ENCODE assay signal across 9 mouse cellular contexts in the genomic region with DNA sequence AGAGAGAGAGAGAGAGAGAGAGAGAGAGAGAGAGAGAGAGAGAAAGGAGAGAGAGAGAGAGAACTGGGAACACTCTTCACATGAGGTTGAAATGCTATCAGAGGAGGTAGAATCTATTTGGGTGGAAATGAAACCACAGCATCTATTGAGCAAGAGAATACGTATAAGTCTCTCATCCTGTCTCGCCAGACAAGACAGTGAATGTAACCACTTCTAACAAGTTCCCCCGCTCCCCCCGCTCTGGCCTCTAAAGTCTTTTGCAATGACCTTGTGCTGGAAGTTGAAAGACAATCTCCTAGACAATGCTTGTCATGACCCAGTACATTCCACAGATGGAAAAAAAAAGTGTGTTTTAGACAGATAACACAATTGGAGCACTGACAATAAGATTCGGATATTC.
"Had no signal": no experiment of that assay in that cellular context is flagged by ENCODE, and none has a peak within 500 bp of the region (broad histone marks: within the 10 kb centered on the region; RNA-seq: fewer than 3 reads in every experiment).

No protein-coding gene starts in this region.

- DNase-seq: kidney, adult 11 months; kidney, adult 9 months; kidney, postnatal 36 days; left cerebral cortex, postnatal 4 days; lung, embryonic 14.5 days; lung, postnatal 10 days; lung, postnatal 4 days; thymus, adult 2 months; thymus, postnatal 36 days had no signal
